ENCODE assay signal across 14 mouse cellular contexts in the genomic region with DNA sequence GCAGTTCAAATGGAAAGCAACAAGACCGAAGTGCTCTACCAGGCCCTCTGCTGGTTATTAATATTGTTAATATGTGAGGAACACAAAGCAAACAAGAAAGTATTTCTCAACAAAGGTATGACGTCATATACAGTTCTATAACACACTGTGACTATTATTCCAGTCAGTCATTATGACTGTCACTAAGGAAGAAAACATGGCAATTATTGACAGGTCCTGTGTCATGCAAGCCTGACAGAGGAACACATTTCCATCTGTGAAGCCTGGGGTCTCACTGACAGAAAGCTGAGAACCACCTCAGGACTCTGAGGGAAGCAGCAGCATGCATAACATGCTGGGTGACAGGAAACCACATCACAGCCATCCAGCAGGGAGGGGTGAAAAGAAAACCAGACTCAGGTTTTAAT. TPM values are rescaled to one million over a fixed set of nuclear protein-coding genes. Genes with fewer than 3 reads are reported as not detected.
DNase-seq lines count a peak whose midpoint lies in the region; ATAC-seq lines count a peak whose summit lies in the region.
"Had no signal": no experiment of that assay in that cellular context is flagged by ENCODE, and none has a peak within 500 bp of the region (broad histone marks: within the 10 kb centered on the region; RNA-seq: fewer than 3 reads in every experiment).

No protein-coding gene starts in this region.

- no peaks in the 10 kb centered on the region for H3K4me1 ChIP-seq in heart, embryonic 16.5 days (ENCODE audit: control insufficient read depth, insufficient read depth, low read length)
- no peaks in the 10 kb centered on the region for H3K4me1 ChIP-seq in heart, embryonic 10.5 days
- H3K4me1 ChIP-seq in midbrain, embryonic 14.5 days (ENCODE audit: control insufficient read depth, insufficient read depth, low read length), result no peaks in the 10 kb centered on the region
- H3K4me1 ChIP-seq in midbrain, embryonic 13.5 days (replicated peaks), result no peaks in the 10 kb centered on the region
- no peaks in the 10 kb centered on the region for H3K4me1 ChIP-seq in midbrain, embryonic 15.5 days
- H3K4me1 ChIP-seq in heart, embryonic 12.5 days (replicated peaks), result no peaks in the 10 kb centered on the region
- H3K4me1 ChIP-seq: embryonic facial prominence, embryonic 12.5 days; heart, embryonic 15.5 days; neural tube, embryonic 15.5 days had no signal

- no peak for DNase-seq in heart, embryonic 10.5 days (ENCODE audit: low spot score)
- DNase-seq in midbrain, embryonic 14.5 days, result peak; percentile 37
- peak; percentile 71 for DNase-seq in thymus, postnatal 4 days
- no peak for DNase-seq in embryo, embryonic 10 days (ENCODE audit: low spot score)
- DNase-seq: cerebellum, adult 11 months; kidney, postnatal 14 days; left cerebral cortex, postnatal 4 days had no signal

- no peak overlapping the region for H3K9ac ChIP-seq in heart, embryonic 16.5 days (ENCODE audit: low read length)
- H3K9ac ChIP-seq in midbrain, embryonic 14.5 days (replicated peaks; ENCODE audit: low read length), result no peak overlapping the region
- no peak overlapping the region for H3K9ac ChIP-seq in midbrain, embryonic 13.5 days (replicated peaks)
- no peak overlapping the region for H3K9ac ChIP-seq in midbrain, embryonic 15.5 days
- H3K9ac ChIP-seq in heart, embryonic 12.5 days, result no peak overlapping the region
- H3K9ac ChIP-seq: embryonic facial prominence, embryonic 12.5 days; heart, embryonic 15.5 days; neural tube, embryonic 15.5 days had no signal

- H3K4me3 ChIP-seq in heart, embryonic 16.5 days (ENCODE audit: low read length), result no peak overlapping the region
- H3K4me3 ChIP-seq in heart, embryonic 10.5 days, result no peak overlapping the region
- H3K4me3 ChIP-seq in midbrain, embryonic 14.5 days (replicated peaks; ENCODE audit: low read depth, low read length), result no peak overlapping the region
- no peak overlapping the region for H3K4me3 ChIP-seq in midbrain, embryonic 13.5 days (replicated peaks)
- H3K4me3 ChIP-seq in midbrain, embryonic 15.5 days, result no peak overlapping the region
- no peak overlapping the region for H3K4me3 ChIP-seq in heart, embryonic 12.5 days
- H3K4me3 ChIP-seq: embryonic facial prominence, embryonic 12.5 days; heart, embryonic 15.5 days; neural tube, embryonic 15.5 days had no signal

- peak; percentile 32; the same call in 1 of the 2 replicates for ATAC-seq in heart, embryonic 16.5 days (replicated peaks; ENCODE audit: extremely low read depth, insufficient read depth, low FRiP score)
- 0 out of 2 replicates have a peak, but pooled peaks have one; percentile 24 for ATAC-seq in midbrain, embryonic 14.5 days (ENCODE audit: low FRiP score, low TSS enrichment)
- no peak for ATAC-seq in midbrain, embryonic 13.5 days
- ATAC-seq in midbrain, embryonic 15.5 days (replicated peaks), result 0 out of 2 replicates have a peak, but pooled peaks have one; percentile 24
- ATAC-seq in heart, embryonic 12.5 days (ENCODE audit: insufficient number of reproducible peaks, low FRiP score), result no peak

- WGBS in heart, embryonic 16.5 days, result 66% methylated on average over 2 of the region's 2 CpGs
- 78% methylated on average over 2 of the region's 2 CpGs for WGBS in heart, embryonic 10.5 days
- WGBS in midbrain, embryonic 14.5 days, result 90% methylated on average over 2 of the region's 2 CpGs
- 85% methylated on average over 2 of the region's 2 CpGs for WGBS in midbrain, embryonic 13.5 days
- WGBS in midbrain, embryonic 15.5 days, result 78% methylated on average over 2 of the region's 2 CpGs
- WGBS in heart, embryonic 12.5 days, result 78% methylated on average over 2 of the region's 2 CpGs

- H3K36me3 ChIP-seq in heart, embryonic 16.5 days (ENCODE audit: control insufficient read depth, insufficient read depth), result no peaks in the 10 kb centered on the region
- peaks cover 15% of the 10 kb centered on the region; the same call in 1 of the 2 replicates for H3K36me3 ChIP-seq in heart, embryonic 10.5 days
- H3K36me3 ChIP-seq in midbrain, embryonic 14.5 days (ENCODE audit: control insufficient read depth, insufficient read depth, low read length), result peaks cover 67% of the 10 kb centered on the region
- peaks cover 59% of the 10 kb centered on the region for H3K36me3 ChIP-seq in midbrain, embryonic 13.5 days
- peaks cover 51% of the 10 kb centered on the region for H3K36me3 ChIP-seq in midbrain, embryonic 15.5 days (replicated peaks)
- peaks cover 26% of the 10 kb centered on the region for H3K36me3 ChIP-seq in heart, embryonic 12.5 days

- no peaks in the 10 kb centered on the region for H3K27me3 ChIP-seq in heart, embryonic 16.5 days (ENCODE audit: control insufficient read depth, insufficient read depth, low read length)
- no peaks in the 10 kb centered on the region for H3K27me3 ChIP-seq in heart, embryonic 10.5 days (ENCODE audit: insufficient read depth, poor library complexity, severe bottlenecking)
- no peaks in the 10 kb centered on the region for H3K27me3 ChIP-seq in midbrain, embryonic 14.5 days (ENCODE audit: control insufficient read depth, insufficient read depth, low read length)
- H3K27me3 ChIP-seq in midbrain, embryonic 13.5 days, result no peaks in the 10 kb centered on the region
- no peaks in the 10 kb centered on the region for H3K27me3 ChIP-seq in midbrain, embryonic 15.5 days (replicated peaks)
- H3K27me3 ChIP-seq in heart, embryonic 12.5 days (replicated peaks), result no peaks in the 10 kb centered on the region
- H3K27me3 ChIP-seq: embryonic facial prominence, embryonic 12.5 days; heart, embryonic 15.5 days; neural tube, embryonic 15.5 days had no signal

- no peaks in the 10 kb centered on the region for H3K9me3 ChIP-seq in heart, embryonic 16.5 days (replicated peaks; ENCODE audit: control insufficient read depth, low read length)
- no peaks in the 10 kb centered on the region for H3K9me3 ChIP-seq in heart, embryonic 10.5 days
- no peaks in the 10 kb centered on the region for H3K9me3 ChIP-seq in midbrain, embryonic 14.5 days (ENCODE audit: control insufficient read depth, low read length)
- no peaks in the 10 kb centered on the region for H3K9me3 ChIP-seq in midbrain, embryonic 13.5 days
- H3K9me3 ChIP-seq in midbrain, embryonic 15.5 days, result no peaks in the 10 kb centered on the region
- H3K9me3 ChIP-seq in heart, embryonic 12.5 days (replicated peaks), result no peaks in the 10 kb centered on the region
- H3K9me3 ChIP-seq: embryonic facial prominence, embryonic 12.5 days; heart, embryonic 15.5 days; neural tube, embryonic 15.5 days had no signal

- H3K27ac ChIP-seq in heart, embryonic 16.5 days (ENCODE audit: low read length), result no peak overlapping the region
- H3K27ac ChIP-seq in heart, embryonic 10.5 days, result no peak overlapping the region
- H3K27ac ChIP-seq in midbrain, embryonic 14.5 days (replicated peaks; ENCODE audit: low read depth, low read length), result no peak overlapping the region
- no peak overlapping the region for H3K27ac ChIP-seq in midbrain, embryonic 13.5 days
- H3K27ac ChIP-seq in midbrain, embryonic 15.5 days, result no peak overlapping the region
- no peak overlapping the region for H3K27ac ChIP-seq in heart, embryonic 12.5 days (ENCODE audit: poor library complexity, severe bottlenecking)
- H3K27ac ChIP-seq: embryonic facial prominence, embryonic 12.5 days; heart, embryonic 15.5 days; neural tube, embryonic 15.5 days had no signal

- H3K4me2 ChIP-seq in heart, embryonic 16.5 days (ENCODE audit: low read depth, low read length), result no peak overlapping the region
- no peak overlapping the region for H3K4me2 ChIP-seq in midbrain, embryonic 14.5 days (ENCODE audit: low read length)
- H3K4me2 ChIP-seq in midbrain, embryonic 13.5 days (replicated peaks), result no peak overlapping the region
- H3K4me2 ChIP-seq in midbrain, embryonic 15.5 days, result no peak overlapping the region
- H3K4me2 ChIP-seq in heart, embryonic 12.5 days, result no peak overlapping the region
- H3K4me2 ChIP-seq: embryonic facial prominence, embryonic 12.5 days; heart, embryonic 15.5 days; neural tube, embryonic 15.5 days had no signal

RNA-seq across cellular contexts. Expression of a gene that starts 53.7 kb away (rescaled TPM):
- 14.8 and 15.3 TPM in 2 replicates for polyA plus RNA-seq in heart, embryonic 16.5 days (2015; fragmentation: Nextera tagmentation; extraction: Ambion mirVana)
- 20.5 and 23.5 TPM in 2 replicates for polyA plus RNA-seq in heart, embryonic 10.5 days (2016; fragmentation: Nextera tagmentation; extraction: Ambion mirVana)
- polyA plus RNA-seq in midbrain, embryonic 14.5 days (2014; fragmentation: Nextera tagmentation; extraction: Ambion mirVana), result 20.9 and 30.5 TPM in 2 replicates
- 24.8 and 26.9 TPM in 2 replicates for polyA plus RNA-seq in midbrain, embryonic 13.5 days (2015; fragmentation: Nextera tagmentation; extraction: Ambion mirVana)
- polyA plus RNA-seq in midbrain, embryonic 15.5 days (2015; fragmentation: Nextera tagmentation; extraction: Ambion mirVana), result 22.1 and 23.2 TPM in 2 replicates
- 20.3 and 20.6 TPM in 2 replicates for polyA plus RNA-seq in heart, embryonic 12.5 days (2016; fragmentation: Nextera tagmentation; extraction: Ambion mirVana)

Comparison
In these comparisons a context has a peak if more than half of its experiments do, and no peak if none do; other contexts are left out.
1. ATAC-seq: peak in heart, embryonic 16.5 days (single experiment), midbrain, embryonic 14.5 days (single experiment) and midbrain, embryonic 15.5 days (single experiment); none in midbrain, embryonic 13.5 days (single experiment) and heart, embryonic 12.5 days (single experiment).
2. DNase-seq: peak in midbrain, embryonic 14.5 days (single experiment) and thymus, postnatal 4 days (single experiment); none in heart, embryonic 10.5 days (single experiment) and embryo, embryonic 10 days (single experiment).